Mouse (Mus musculus) heart, postnatal 0 days (tissue): Measurements from ENCODE around the gene Lce1l.

Source experiments
- CTCF ChIP-seq: IDR thresholded peaks from 2 replicates; pipeline ENCODE4 v1.5.1; 2016; ENCODE audit warnings: antibody characterized with exemption, control low read depth, low read depth
- EP300 ChIP-seq: IDR thresholded peaks from 2 replicates; pipeline ENCODE4 v1.6.1; 2016; ENCODE audit warnings: antibody characterized with exemption, low read depth

- TF ChIP-seq CTCF (peak; percentile 18), EP300 (no peak)
Measured at GRCm38 (mm10) chr3:92825808-92826207, 25.3 kb downstream of the Lce1l start.
